In the genomic region with DNA sequence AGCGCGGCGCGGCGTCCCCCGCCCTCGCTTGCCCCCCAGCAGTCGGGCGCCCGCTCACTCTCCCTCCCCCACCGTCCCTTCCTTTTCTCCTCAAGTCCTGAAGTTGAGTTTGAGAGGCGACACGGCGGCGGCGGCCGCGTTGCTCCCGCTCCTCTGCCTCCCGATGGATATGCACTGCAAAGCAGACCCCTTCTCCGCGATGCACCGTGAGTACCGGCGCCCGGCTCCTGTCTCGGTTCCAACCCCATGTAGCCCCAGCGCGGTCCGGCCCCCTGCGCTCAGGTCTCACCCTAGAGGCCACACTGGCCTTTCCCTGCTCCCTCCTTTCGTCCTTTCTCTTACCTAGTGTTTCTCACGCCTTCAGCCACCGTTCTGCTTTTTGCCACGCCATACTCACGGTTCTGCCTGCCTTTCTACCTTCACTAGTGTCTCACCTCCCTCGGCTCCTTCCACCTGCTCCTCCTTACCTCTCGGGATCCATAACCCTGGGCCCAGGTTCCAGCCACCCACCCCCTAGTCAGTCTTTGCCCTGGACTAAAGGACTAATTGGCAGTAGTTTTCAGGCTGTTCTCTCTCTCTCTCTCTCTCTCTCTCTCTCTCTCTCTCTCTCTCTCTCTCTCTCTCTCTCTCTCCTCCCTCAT, we compare ENCODE assay signal across 9 mouse cellular contexts. TPM values are rescaled to one million over a fixed set of nuclear protein-coding genes. Genes with fewer than 3 reads are reported as not detected.
DNase-seq lines count a peak whose midpoint lies in the region; ATAC-seq and TF ChIP-seq lines count a peak whose summit lies in the region.
"Had no signal": no experiment of that assay in that cellular context is flagged by ENCODE, and none has a peak within 500 bp of the region (broad histone marks: within the 10 kb centered on the region; RNA-seq: fewer than 3 reads in every experiment).

No protein-coding gene starts in this region.

- H3K4me2 ChIP-seq in intestine, embryonic 14.5 days (ENCODE audit: low read length): peak overlapping the region; percentile 52; the same call in 1 of the 2 replicates

- no peaks in the 10 kb centered on the region for H3K9me3 ChIP-seq in intestine, embryonic 14.5 days (ENCODE audit: control insufficient read depth, low read length)
- no peaks in the 10 kb centered on the region for H3K9me3 ChIP-seq in midbrain, embryonic 10.5 days (replicated peaks)

- peaks cover 9% of the 10 kb centered on the region; the same call in 1 of the 2 replicates for H3K4me1 ChIP-seq in intestine, embryonic 14.5 days (replicated peaks; ENCODE audit: control insufficient read depth, insufficient read depth, low read length)
- peaks cover 71% of the 10 kb centered on the region for H3K4me1 ChIP-seq in midbrain, embryonic 10.5 days

- H3K9ac ChIP-seq in intestine, embryonic 14.5 days (ENCODE audit: low read length): no peak overlapping the region

- peaks cover 100% of the 10 kb centered on the region for H3K27me3 ChIP-seq in intestine, embryonic 14.5 days (replicated peaks; ENCODE audit: control insufficient read depth, insufficient read depth, low read length)
- H3K27me3 ChIP-seq in midbrain, embryonic 10.5 days (ENCODE audit: low read depth, poor library complexity, severe bottlenecking): peaks cover 100% of the 10 kb centered on the region

- intact Hi-C loops in gastrocnemius, adult 2 months (cut with DNase I): loop anchor here (5.0 to 10.0 kb wide), 2 partner anchors 75 to 127 kb away; no protein-coding TSS in a partner anchor
- intact Hi-C loops in left cerebral cortex, adult 2 months (cut with DNase I): loop anchor here (5.0 kb wide), 2 partner anchors 400 to 1145 kb away; a partner anchor contains a TSS

- no peak for TF ChIP-seq CTCF in gastrocnemius, adult 2 months (IDR thresholded peaks at IDR 0.05)
- TF ChIP-seq CTCF in left cerebral cortex, adult 2 months (IDR thresholded peaks at IDR 0.05): no peak

- no peaks in the 10 kb centered on the region for H3K36me3 ChIP-seq in intestine, embryonic 14.5 days (ENCODE audit: control insufficient read depth, insufficient read depth, low read length)
- H3K36me3 ChIP-seq in midbrain, embryonic 10.5 days: no peaks in the 10 kb centered on the region

- peak overlapping the region; percentile 71 for H3K4me3 ChIP-seq in gastrocnemius, adult 2 months
- peak overlapping the region; percentile 35 for H3K4me3 ChIP-seq in intestine, embryonic 14.5 days (ENCODE audit: low read depth, low read length)
- peak overlapping the region; percentile 61 for H3K4me3 ChIP-seq in midbrain, embryonic 10.5 days
- no peak overlapping the region for H3K4me3 ChIP-seq in left cerebral cortex, adult 2 months

- H3K27ac ChIP-seq in gastrocnemius, adult 2 months: no peak overlapping the region
- no peak overlapping the region for H3K27ac ChIP-seq in intestine, embryonic 14.5 days (ENCODE audit: low read depth)
- H3K27ac ChIP-seq in midbrain, embryonic 10.5 days (replicated peaks): peak overlapping the region; percentile 63
- H3K27ac ChIP-seq in left cerebral cortex, adult 2 months: no peak overlapping the region

- ATAC-seq in intestine, embryonic 14.5 days (replicated peaks; ENCODE audit: low FRiP score, low TSS enrichment, low read depth): no peak

- DNase-seq in gastrocnemius, adult 2 months: no peak
- no peak for DNase-seq in gastrocnemius, postnatal 25 days
- peak; percentile 61 for DNase-seq in embryo, embryonic 9.5 days (ENCODE audit: extremely low spot score)
- no peak for DNase-seq in intestine, embryonic 14.5 days (ENCODE audit: low spot score)
- peak; percentile 69 for DNase-seq in midbrain, embryonic 10.5 days (ENCODE audit: low spot score)
- no peak for DNase-seq in frontal cortex, postnatal 10 days (ENCODE audit: low spot score in 2 of 2)
- DNase-seq in left cerebral cortex, adult 2 months (ENCODE audit: extremely low spot score in 1 of 2, low spot score in 2 of 2): no peak
- no peak for DNase-seq in gastrocnemius, adult 18-20 months (ENCODE audit: low spot score)

- WGBS in intestine, embryonic 14.5 days: under 1% methylated on average over 38 of the region's 38 CpGs
- under 1% methylated on average over 38 of the region's 38 CpGs for WGBS in midbrain, embryonic 10.5 days

RNA-seq across cellular contexts. Expression of a gene that starts 1.5 kb away (rescaled TPM):
- total RNA-seq in gastrocnemius, adult 2 months (2021): not detected
- not detected for total RNA-seq in gastrocnemius, postnatal 25 days (2021)
- 0.05 TPM in 1 of 2 replicates, not detected in the other for polyA plus RNA-seq in intestine, embryonic 14.5 days (2014; fragmentation: Nextera tagmentation; extraction: Ambion mirVana)
- 0.60 and 1.1 TPM in 2 replicates for polyA plus RNA-seq in midbrain, embryonic 10.5 days (2016; fragmentation: Nextera tagmentation; extraction: Ambion mirVana)
- total RNA-seq in left cerebral cortex, adult 2 months (2021): under 1 TPM; 0.14 to 0.28 TPM
- not detected for total RNA-seq in gastrocnemius, adult 18-20 months (2021)
- polyA plus RNA-seq: small intestine, adult 2 months had no signal

Comparison
In these comparisons a context has a peak if more than half of its experiments do, and no peak if none do; other contexts are left out.
1. DNase-seq: peak in embryo, embryonic 9.5 days (single experiment) and midbrain, embryonic 10.5 days (single experiment); none in gastrocnemius, adult 2 months (single experiment), gastrocnemius, postnatal 25 days (single experiment), intestine, embryonic 14.5 days (single experiment), frontal cortex, postnatal 10 days (0 of 2), left cerebral cortex, adult 2 months (0 of 2) and gastrocnemius, adult 18-20 months (single experiment).